Mouse (Mus musculus): Measurements from ENCODE around the gene Crot. TPM values are rescaled to one million over a fixed set of nuclear protein-coding genes. Genes with fewer than 3 reads are reported as not detected.

The Crot gene
- 10 to 100 TPM; 23.7 to 24.1 TPM for total RNA-seq (2023)

DNA sequence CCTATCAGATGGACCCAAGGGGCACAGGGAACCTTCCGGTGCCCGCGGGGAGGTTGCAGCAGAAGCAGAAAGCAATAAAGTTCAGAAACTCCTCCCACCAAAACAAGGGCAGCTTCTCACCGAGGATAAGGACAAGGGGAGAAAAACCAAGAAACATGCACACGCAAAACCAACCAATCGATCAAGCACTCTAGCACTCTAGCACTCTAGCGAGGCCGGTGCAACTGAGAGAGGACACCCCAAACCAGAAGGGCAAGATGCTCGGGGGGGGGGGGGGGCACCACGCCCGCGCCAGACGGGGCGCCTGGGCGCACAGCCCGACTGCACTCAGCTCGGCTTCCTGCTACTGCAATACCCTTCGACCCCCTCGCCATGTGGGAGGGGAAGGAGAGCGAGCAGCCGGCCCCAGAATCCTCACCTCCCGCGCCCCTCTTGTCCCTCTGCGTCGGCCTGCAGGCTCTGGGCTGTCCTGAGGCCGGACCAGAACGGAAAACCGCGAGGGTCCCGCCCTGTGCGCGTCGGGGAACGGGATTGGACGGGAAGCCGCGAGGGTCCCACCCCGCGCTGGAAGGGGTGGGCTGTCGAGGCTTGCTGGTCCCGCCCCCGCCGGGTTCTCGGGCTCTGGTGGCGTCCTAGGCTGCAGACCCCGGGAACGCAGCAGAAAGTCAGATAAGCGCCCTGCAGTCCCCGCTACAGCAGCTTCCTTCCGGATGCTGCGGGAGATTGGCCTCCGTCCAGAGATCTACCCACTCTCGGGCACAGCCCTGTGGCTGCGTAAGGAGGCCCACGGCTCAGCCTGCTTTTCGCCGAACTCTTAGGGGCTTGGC, at the start of gene Crot:
Crot (minus strand) TSS at position 639 of the 827 bp plus-strand sequence.

Other genes with a start within 250 kb of the Crot start
- gene Abcb1b, start 199.2 kb downstream of the Crot start, total RNA-seq (2023), result 1 to 10 TPM; 1.8 to 2.3 TPM
- 1 to 10 TPM; 6.6 to 8.4 TPM for gene Abcb4, start 103.6 kb downstream of the Crot start, total RNA-seq (2023)
- gene Tmem243, start 103.3 kb upstream of the Crot start, total RNA-seq (2023), result 100 to 1,000 TPM; 147 to 156 TPM
- 10 to 100 TPM; 79.1 to 87.6 TPM for gene Dmtf1, start 164.5 kb upstream of the Crot start, total RNA-seq (2023)

Data from B cell, adult 67 days (primary cell).